In genomic region chr10:117835453-117835852, GRCm38 (mm10) we compare ENCODE assay signal across 19 mouse cellular contexts.
"Had no signal": no experiment of that assay in that cellular context is flagged by ENCODE, and none has a peak within 500 bp of the region (broad histone marks: within the 10 kb centered on the region; RNA-seq: fewer than 3 reads in every experiment).

No protein-coding gene starts in this region.

- H3K36me3 ChIP-seq: midbrain, embryonic 12.5 days; neural tube, embryonic 13.5 days; neural tube, embryonic 15.5 days had no signal

- H3K27ac ChIP-seq: midbrain, embryonic 10.5 days; midbrain, embryonic 12.5 days; neural tube, embryonic 13.5 days; neural tube, embryonic 15.5 days had no signal

- H3K9ac ChIP-seq: lung, embryonic 14.5 days; midbrain, embryonic 12.5 days; neural tube, embryonic 13.5 days; neural tube, embryonic 15.5 days had no signal

- H3K27me3 ChIP-seq: midbrain, embryonic 12.5 days; neural tube, embryonic 13.5 days; neural tube, embryonic 15.5 days had no signal

- H3K4me2 ChIP-seq: lung, embryonic 14.5 days; midbrain, embryonic 12.5 days; neural tube, embryonic 13.5 days; neural tube, embryonic 15.5 days had no signal

- ATAC-seq: midbrain, embryonic 16.5 days had no signal

- H3K4me1 ChIP-seq: midbrain, embryonic 10.5 days; midbrain, embryonic 12.5 days had no signal

- H3K4me3 ChIP-seq: midbrain, embryonic 10.5 days; midbrain, embryonic 12.5 days; myocyte; neural tube, embryonic 13.5 days; neural tube, embryonic 15.5 days had no signal

- DNase-seq: lung, adult 18-20 months; lung, embryonic 14.5 days; lung, postnatal 10 days; lung, postnatal 4 days; midbrain, embryonic 14.5 days; retina, postnatal 1 day; right cerebral cortex, adult 18-20 months; right cerebral cortex, postnatal 25 days; right cerebral cortex, postnatal 4 days; spleen, adult 18-20 months; thymus, adult 18-20 months; thymus, postnatal 14 days; thymus, postnatal 36 days had no signal

- H3K9me3 ChIP-seq: midbrain, embryonic 10.5 days; midbrain, embryonic 12.5 days; neural tube, embryonic 13.5 days; neural tube, embryonic 15.5 days had no signal
